In the genomic region with DNA sequence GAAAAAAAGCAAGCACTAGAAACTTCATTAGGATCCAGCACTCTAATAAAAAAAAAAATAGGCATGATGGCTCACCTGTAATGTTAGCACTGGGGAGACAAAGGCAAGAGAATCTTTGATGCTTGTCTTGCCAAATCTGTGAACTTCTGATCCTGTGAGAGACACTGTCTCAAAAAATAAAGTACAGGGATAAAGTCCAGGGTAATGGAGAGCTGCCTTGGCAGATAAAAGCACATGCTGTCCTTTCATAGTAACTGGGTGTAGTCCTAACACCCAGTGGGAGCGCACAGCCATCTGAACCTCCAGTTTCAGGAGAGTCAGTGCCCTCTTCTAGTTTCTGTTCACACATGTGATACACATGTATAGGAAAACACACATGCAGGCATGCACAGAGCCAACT, we compare ENCODE assay signal across 24 mouse cellular contexts.
"Had no signal": no experiment of that assay in that cellular context is flagged by ENCODE, and none has a peak within 500 bp of the region (broad histone marks: within the 10 kb centered on the region; RNA-seq: fewer than 3 reads in every experiment).

No protein-coding gene starts in this region.

- H3K27me3 ChIP-seq: heart, embryonic 12.5 days; hindbrain, embryonic 15.5 days; kidney, embryonic 15.5 days; limb, embryonic 13.5 days; limb, embryonic 15.5 days; liver, embryonic 12.5 days had no signal

- H3K9ac ChIP-seq: forebrain, postnatal 0 days; heart, embryonic 12.5 days; hindbrain, embryonic 13.5 days; hindbrain, embryonic 15.5 days; kidney, embryonic 15.5 days; limb, embryonic 13.5 days; limb, embryonic 15.5 days; liver, embryonic 12.5 days; liver, embryonic 14.5 days had no signal

- H3K36me3 ChIP-seq: heart, embryonic 10.5 days; heart, embryonic 12.5 days; hindbrain, embryonic 13.5 days; hindbrain, embryonic 15.5 days; kidney, embryonic 15.5 days; limb, embryonic 13.5 days; limb, embryonic 15.5 days; liver, embryonic 12.5 days had no signal

- H3K4me2 ChIP-seq: heart, embryonic 12.5 days; hindbrain, embryonic 13.5 days; hindbrain, embryonic 15.5 days; kidney, embryonic 15.5 days; limb, embryonic 13.5 days; limb, embryonic 15.5 days; liver, embryonic 12.5 days had no signal

- H3K9me3 ChIP-seq: heart, embryonic 10.5 days; heart, embryonic 12.5 days; hindbrain, embryonic 13.5 days; hindbrain, embryonic 15.5 days; kidney, embryonic 15.5 days; limb, embryonic 13.5 days; limb, embryonic 15.5 days; liver, embryonic 12.5 days had no signal

- ATAC-seq: forebrain, postnatal 0 days; hindbrain, postnatal 0 days; intestine, embryonic 16.5 days; liver, embryonic 12.5 days had no signal

- H3K4me3 ChIP-seq: heart, adult 2 months; heart, embryonic 10.5 days; heart, embryonic 12.5 days; hindbrain, embryonic 13.5 days; hindbrain, embryonic 15.5 days; kidney, embryonic 15.5 days; limb, embryonic 13.5 days; limb, embryonic 15.5 days; liver, embryonic 12.5 days had no signal

- DNase-seq: forebrain, postnatal 0 days; gastrocnemius, postnatal 14 days; gastrocnemius, postnatal 36 days; heart, adult 2 months; heart, postnatal 10 days; heart, postnatal 4 days; kidney, adult 11 months; kidney, adult 8-10 months; kidney, postnatal 10 days; kidney, postnatal 25 days; layer of hippocampus, adult 9-11 months; layer of hippocampus, postnatal 36 days; left cerebral cortex, postnatal 4 days had no signal

- H3K27ac ChIP-seq: heart, adult 2 months; heart, embryonic 10.5 days; hindbrain, embryonic 13.5 days; hindbrain, embryonic 15.5 days; hindbrain, postnatal 0 days; kidney, embryonic 15.5 days; limb, embryonic 13.5 days; limb, embryonic 15.5 days; liver, embryonic 12.5 days; liver, embryonic 14.5 days had no signal
